Mouse (Mus musculus): Measurements from ENCODE around the gene Ankle1. TPM values are rescaled to one million over a fixed set of nuclear protein-coding genes. Genes with fewer than 3 reads are reported as not detected.
"Not testable (repeated sequence)": the region's sequence is repeated elsewhere in the genome, so short reads cannot be mapped to it uniquely, and the experiment has no call there.

The Ankle1 gene
- total RNA-seq, 2 experiments from 2014 or later, result 4.9 to 10.1 TPM

GRCm38 (mm10) chr8:71408231-71408630, 2.4 kb downstream of the Ankle1 start:
- no peak for DNase-seq

GRCm38 (mm10) chr8:71411535-71412273, 5.9 kb downstream of the Ankle1 start:
- DNase-seq, result no peak

DNA sequence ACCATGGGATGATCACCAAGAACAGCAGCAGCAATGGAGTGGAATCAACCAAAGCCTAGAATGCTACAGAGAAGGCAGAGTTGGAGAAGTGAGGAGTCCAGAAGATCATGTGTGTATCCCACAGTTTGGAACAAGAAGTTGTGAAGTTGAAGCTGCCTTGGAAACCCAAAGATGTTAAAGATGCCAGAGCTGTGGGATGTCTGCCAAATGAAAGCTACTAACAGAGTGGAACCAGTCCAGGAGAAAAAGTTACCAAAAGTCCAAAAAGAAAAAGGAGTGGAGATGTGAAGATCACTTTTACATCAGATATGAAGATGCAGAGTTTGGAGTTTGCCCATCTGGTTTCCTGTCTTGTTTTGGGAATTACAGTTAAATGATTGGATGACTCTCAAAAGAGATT, 16.3 kb downstream of the Ankle1 start:
- DNase-seq, result no peak

DNA sequence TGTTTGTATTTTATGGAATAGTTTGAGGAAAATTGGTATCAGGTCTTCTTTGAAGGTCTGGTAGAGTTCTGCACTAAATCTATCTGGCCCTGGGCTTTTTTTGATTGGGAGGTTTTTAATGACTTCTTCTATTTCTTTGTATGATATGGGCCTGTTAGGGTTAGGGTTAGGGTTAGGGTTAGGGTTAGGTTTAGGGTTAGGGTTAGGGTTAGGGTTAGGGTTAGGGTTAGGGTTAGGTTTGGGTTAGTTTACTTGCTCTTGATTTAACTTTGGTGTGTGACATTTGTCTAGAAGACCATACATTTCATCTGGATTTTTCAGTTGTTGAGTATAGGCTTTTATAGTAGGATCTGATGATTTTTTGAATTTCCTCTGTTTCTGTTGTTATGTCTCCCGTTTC, 27.1 kb downstream of the Ankle1 start:
- DNase-seq, result not testable (repeated sequence)

DNA sequence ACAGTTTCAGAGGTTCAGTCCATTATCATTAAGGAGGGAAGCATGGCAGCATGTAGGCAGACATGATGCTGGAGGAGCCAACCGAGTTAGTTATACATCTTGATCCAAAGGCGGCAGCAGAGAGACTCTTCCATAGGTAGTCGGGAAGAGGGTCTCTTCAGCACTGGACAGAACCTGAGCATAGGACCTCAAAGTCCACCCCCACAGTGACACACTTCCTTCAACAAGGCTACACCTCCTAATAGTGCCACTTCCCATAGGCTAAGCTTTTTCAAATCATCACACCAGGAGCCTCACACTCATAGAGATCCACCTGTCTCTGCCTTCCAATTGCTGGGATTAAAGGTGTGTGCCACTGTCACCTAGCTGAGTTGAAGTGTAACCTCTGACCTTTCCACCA, 31.2 kb downstream of the Ankle1 start:
- no peak for DNase-seq

- peak; percentile 71 for DNase-seq
Observed at GRCm38 (mm10) chr8:71441404-71441803, 35.6 kb downstream of the Ankle1 start.

- no peak for DNase-seq
Observed at GRCm38 (mm10) chr8:71445096-71445495, 39.3 kb downstream of the Ankle1 start.

- no peak for DNase-seq
Observed at GRCm38 (mm10) chr8:71451337-71451736, 45.5 kb downstream of the Ankle1 start.

- no peak for DNase-seq
Observed at GRCm38 (mm10) chr8:71451777-71452176, 46.0 kb downstream of the Ankle1 start.

GRCm38 (mm10) chr8:71452669-71453068, 46.9 kb downstream of the Ankle1 start:
- DNase-seq, result no peak

- DNase-seq, result no peak
Observed at GRCm38 (mm10) chr8:71454668-71455067, 48.9 kb downstream of the Ankle1 start.

- peak; percentile 42 for DNase-seq
Observed at GRCm38 (mm10) chr8:71456906-71457305, 51.1 kb downstream of the Ankle1 start.

DNA sequence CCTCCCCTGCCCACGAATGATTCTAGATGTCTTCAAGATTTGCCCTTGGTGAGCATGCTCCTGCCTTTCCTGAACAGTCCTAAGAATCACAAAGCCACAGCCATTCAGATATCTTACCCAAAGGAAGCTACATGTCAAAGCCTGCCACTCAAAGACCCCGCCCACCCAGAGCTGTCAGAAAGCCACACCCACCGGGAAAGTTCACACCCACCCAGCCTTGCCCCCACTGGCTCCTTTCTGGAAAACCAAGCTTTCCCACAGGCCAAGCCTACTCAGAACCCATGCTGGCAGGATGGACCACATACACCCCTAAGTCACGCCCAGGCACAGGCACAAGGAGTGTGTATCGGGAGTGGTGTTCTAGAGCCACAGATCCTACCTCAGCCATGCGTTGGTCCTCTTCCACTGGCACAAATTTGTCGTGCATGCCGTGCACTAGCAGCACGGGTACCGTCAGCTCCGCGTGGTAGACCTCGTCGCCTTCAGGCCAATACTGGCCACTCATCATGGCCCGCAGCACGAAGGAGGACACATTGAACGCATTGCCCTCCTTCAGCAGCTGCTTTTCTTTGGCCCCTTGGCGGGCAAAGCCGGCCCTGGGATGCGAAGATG, 52.0 kb downstream of the Ankle1 start:
- no peak for DNase-seq

Other genes with a start within 250 kb of the Ankle1 start
- 10 to 100 TPM; 32.3 to 34.2 TPM for gene Myo9b, start 133.3 kb upstream of the Ankle1 start, total RNA-seq (2021)
- 10 to 100 TPM; 17.0 to 20.1 TPM for gene Haus8, start 133.1 kb upstream of the Ankle1 start, total RNA-seq (2021)
- 100 to 1,000 TPM; 170 to 185 TPM for gene Use1, start 39.2 kb upstream of the Ankle1 start, total RNA-seq (2021)
- gene Ocel1, start 34.7 kb upstream of the Ankle1 start, total RNA-seq (2021), result 10 to 100 TPM; 15.7 to 19.9 TPM
- gene Nr2f6, start 24.1 kb upstream of the Ankle1 start, total RNA-seq (2021), result 10 to 100 TPM; 70.5 to 80.8 TPM
- 10 to 100 TPM; 28.6 to 43.1 TPM for gene Ushbp1, start 10.2 kb upstream of the Ankle1 start, total RNA-seq (2021)
- 10 to 100 TPM; 85.4 to 97.4 TPM for gene Babam1, start 9.1 kb upstream of the Ankle1 start, total RNA-seq (2021)
- 10 to 100 TPM; 38.8 to 47.5 TPM for gene Abhd8, start 57.6 kb downstream of the Ankle1 start, total RNA-seq (2021)
- 100 to 1,000 TPM; 141 to 156 TPM for gene Mrpl34, start 58.9 kb downstream of the Ankle1 start, total RNA-seq (2021)
- gene Dda1, start 63.2 kb downstream of the Ankle1 start, total RNA-seq (2021), result 10 to 100 TPM; 46.1 to 48.5 TPM
- gene Ano8, start 80.0 kb downstream of the Ankle1 start, total RNA-seq (2021), result 10 to 100 TPM; 14.1 to 21.4 TPM
- gene Gtpbp3, start 82.1 kb downstream of the Ankle1 start, total RNA-seq (2021), result 10 to 100 TPM; 18.5 to 29.5 TPM
- gene Plvap, start 105.7 kb downstream of the Ankle1 start, total RNA-seq (2021), result 100 to 1,000 TPM in 1 of 2 experiments, 10 to 100 TPM in 1; 95.1 to 101 TPM
- under 1 TPM; 0.15 to 0.42 TPM for gene Ccdc194, start 119.7 kb downstream of the Ankle1 start, total RNA-seq (2021)
- 10 to 100 TPM; 34.5 to 37.3 TPM for gene Bst2, start 131.4 kb downstream of the Ankle1 start, total RNA-seq (2021)
- gene Mvb12a, start 136.9 kb downstream of the Ankle1 start, total RNA-seq (2021), result 10 to 100 TPM; 61.9 to 63.5 TPM
- gene Tmem221, start 152.9 kb downstream of the Ankle1 start, total RNA-seq (2021), result 1 to 10 TPM; 1.7 to 3.5 TPM
- under 1 TPM; 0.82 to 0.84 TPM for gene Nxnl1, start 160.6 kb downstream of the Ankle1 start, total RNA-seq (2021)
- gene Slc27a1, start 162.9 kb downstream of the Ankle1 start, total RNA-seq (2021), result 100 to 1,000 TPM in 1 of 2 experiments, 10 to 100 TPM in 1; 97.4 to 118 TPM
- 100 to 1,000 TPM; 233 to 245 TPM for gene Pgls, start 186.2 kb downstream of the Ankle1 start, total RNA-seq (2021)
- gene Fam129c, start 191.6 kb downstream of the Ankle1 start, total RNA-seq (2021), result 1 to 10 TPM; 3.9 to 4.2 TPM
- 10 to 100 TPM; 56.3 to 58.9 TPM for gene Colgalt1, start 205.0 kb downstream of the Ankle1 start, total RNA-seq (2021)